Mouse (Mus musculus) liver, embryonic 15.5 days (tissue): ENCODE measurements at regions not wholly inside any gene's neighbourhood (a gene's known extent, or its start where the extent isn't known, plus 50 kb on each side); places are given as distances from the start of the nearest gene placed in this dataset.

Source experiments
- ATAC-seq: fragments of 200-750 bp; cut with Nextera tagmentation; 2 replicates; pipeline ENCODE4 v1.8.0; 2017; ENCODE audit warnings: moderate number of reproducible peaks, mild to moderate bottlenecking, moderate library complexity; ENCODE audit not compliant: insufficient read depth
- H3K27ac ChIP-seq: fragments of 300-500 bp; sonication (generic); replicated peaks from 2 replicates; pipeline ENCODE4 v1.5.1; 2015; ENCODE audit warnings: mild to moderate bottlenecking, inconsistent platforms
- H3K27me3 ChIP-seq: fragments of 300-500 bp; sonication (generic); 2 replicates; pipeline ENCODE4 v1.6.1; 2015; ENCODE audit warnings: mild to moderate bottlenecking, inconsistent platforms
- H3K36me3 ChIP-seq: fragments of 300-500 bp; sonication (generic); replicated peaks from 2 replicates; pipeline ENCODE4 v1.6.1; 2015; ENCODE audit warnings: moderate library complexity, mild to moderate bottlenecking, inconsistent platforms
- H3K4me1 ChIP-seq: fragments of 300-500 bp; sonication (generic); replicated peaks from 2 replicates; pipeline ENCODE4 v1.6.1; 2015; ENCODE audit warnings: inconsistent platforms
- H3K4me2 ChIP-seq: fragments of 300-500 bp; sonication (generic); 2 replicates; pipeline ENCODE4 v1.6.1; 2015; ENCODE audit warnings: moderate library complexity, mild to moderate bottlenecking, inconsistent platforms
- H3K4me3 ChIP-seq: fragments of 300-500 bp; sonication (generic); replicated peaks from 2 replicates; pipeline ENCODE4 v1.5.1; 2015; ENCODE audit warnings: mild to moderate bottlenecking, inconsistent platforms
- H3K9ac ChIP-seq: fragments of 300-500 bp; sonication (generic); 2 replicates; pipeline ENCODE4 v1.6.1; 2015; ENCODE audit warnings: moderate library complexity, mild to moderate bottlenecking, inconsistent platforms
- H3K9me3 ChIP-seq: fragments of 300-500 bp; sonication (generic); replicated peaks from 2 replicates; pipeline ENCODE4 v1.6.1; 2016; ENCODE audit warnings: inconsistent platforms
- WGBS: fragments of 180-500 bp; shearing (Covaris S2); methylation state at CpG from one replicate; pipeline ENCODE4 v1.1.7; 2015; ENCODE audit warnings: mixed read lengths; ENCODE audit not compliant: insufficient replicate concordance; 5-methylcytosine and 5-hydroxymethylcytosine counted together

GRCm38 (mm10) chr9:120818726-120819317 lies 110.2 kb upstream of the Ctnnb1 start:
- Histone ChIP-seq H3K9ac (no peak overlapping the region), H3K27me3 (no peaks in the 10 kb centered on the region), H3K36me3 (no peaks in the 10 kb centered on the region), H3K4me3 (no peak overlapping the region), H3K4me1 (no peaks in the 10 kb centered on the region), H3K4me2 (no peak overlapping the region), H3K9me3 (no peaks in the 10 kb centered on the region), H3K27ac (no peak overlapping the region)
- 79% methylated on average over 22 of the region's 22 CpGs for WGBS
- ATAC-seq: no peak

- Histone ChIP-seq H3K4me3 (no peak overlapping the region), H3K27me3 (no peaks in the 10 kb centered on the region), H3K9ac (no peak overlapping the region), H3K27ac (no peak overlapping the region), H3K4me2 (no peak overlapping the region), H3K4me1 (no peaks in the 10 kb centered on the region), H3K36me3 (no peaks in the 10 kb centered on the region), H3K9me3 (no peaks in the 10 kb centered on the region)
- ATAC-seq: no peak
- 52% methylated on average over 6 of the region's 6 CpGs for WGBS
These were observed 108.1 kb upstream of the Ctnnb1 start for GRCm38 (mm10) chr9:120820892-120821291.

GRCm38 (mm10) chr9:120823397-120823796 lies 105.6 kb upstream of the Ctnnb1 start:
- Histone ChIP-seq H3K9ac (no peak overlapping the region), H3K27me3 (no peaks in the 10 kb centered on the region), H3K27ac (no peak overlapping the region), H3K4me3 (no peak overlapping the region), H3K9me3 (no peaks in the 10 kb centered on the region), H3K4me2 (no peak overlapping the region), H3K4me1 (no peaks in the 10 kb centered on the region), H3K36me3 (no peaks in the 10 kb centered on the region)
- WGBS: 69% methylated on average over 6 of the region's 6 CpGs
- ATAC-seq: no peak

GRCm38 (mm10) chr9:120826266-120826665 lies 102.8 kb upstream of the Ctnnb1 start:
- H3K4me2 ChIP-seq: no peak overlapping the region
- 0 out of 2 replicates have a peak, but pooled peaks have one; percentile 25 for ATAC-seq
- H3K27ac ChIP-seq: no peak overlapping the region
- no peak overlapping the region for H3K4me3 ChIP-seq
- WGBS: 8% methylated on average over 4 of the region's 4 CpGs
- H3K27me3 ChIP-seq: no peaks in the 10 kb centered on the region
- H3K4me1 ChIP-seq: no peaks in the 10 kb centered on the region
- no peak overlapping the region for H3K9ac ChIP-seq
- H3K9me3 ChIP-seq: no peaks in the 10 kb centered on the region
- H3K36me3 ChIP-seq: no peaks in the 10 kb centered on the region

GRCm38 (mm10) chr9:120830526-120830925 lies 98.5 kb upstream of the Ctnnb1 start:
- Histone ChIP-seq H3K4me1 (no peaks in the 10 kb centered on the region), H3K4me3 (no peak overlapping the region), H3K4me2 (no peak overlapping the region), H3K9ac (no peak overlapping the region), H3K36me3 (no peaks in the 10 kb centered on the region), H3K27me3 (no peaks in the 10 kb centered on the region), H3K9me3 (no peaks in the 10 kb centered on the region), H3K27ac (no peak overlapping the region)
- 57% methylated on average over 5 of the region's 5 CpGs for WGBS
- ATAC-seq: no peak

GRCm38 (mm10) chr9:120834166-120834565 lies 94.8 kb upstream of the Ctnnb1 start:
- WGBS: 53% methylated on average over 9 of the region's 9 CpGs
- no peak for ATAC-seq

GRCm38 (mm10) chr9:120835621-120836020 lies 93.4 kb upstream of the Ctnnb1 start:
- Histone ChIP-seq H3K9ac (no peak overlapping the region), H3K27me3 (no peaks in the 10 kb centered on the region), H3K4me3 (no peak overlapping the region), H3K36me3 (no peaks in the 10 kb centered on the region), H3K4me2 (no peak overlapping the region), H3K27ac (no peak overlapping the region), H3K4me1 (no peaks in the 10 kb centered on the region), H3K9me3 (no peaks in the 10 kb centered on the region)
- 74% methylated on average over 4 of the region's 4 CpGs for WGBS
- ATAC-seq: no peak

More at GRCm38 (mm10) chr9:120834166-120834565, 94.8 kb upstream of the Ctnnb1 start:
- Histone ChIP-seq H3K9ac (no peak overlapping the region), H3K4me1 (no peaks in the 10 kb centered on the region), H3K36me3 (no peaks in the 10 kb centered on the region), H3K4me2 (no peak overlapping the region), H3K9me3 (no peaks in the 10 kb centered on the region), H3K27me3 (no peaks in the 10 kb centered on the region), H3K27ac (no peak overlapping the region), H3K4me3 (no peak overlapping the region)

GRCm38 (mm10) chr9:120837431-120838150 lies 91.4 kb upstream of the Ctnnb1 start:
- no peak overlapping the region for H3K4me3 ChIP-seq
- ATAC-seq: no peak
- no peaks in the 10 kb centered on the region for H3K27me3 ChIP-seq
- H3K9me3 ChIP-seq: no peaks in the 10 kb centered on the region
- H3K4me1 ChIP-seq: no peaks in the 10 kb centered on the region
- no peak overlapping the region for H3K9ac ChIP-seq
- 69% methylated on average over 8 of the region's 8 CpGs for WGBS
- H3K27ac ChIP-seq: no peak overlapping the region
- H3K36me3 ChIP-seq: no peaks in the 10 kb centered on the region
- no peak overlapping the region for H3K4me2 ChIP-seq

- no peaks in the 10 kb centered on the region for H3K36me3 ChIP-seq
- H3K27ac ChIP-seq: no peak overlapping the region
- ATAC-seq: no peak
- no peaks in the 10 kb centered on the region for H3K4me1 ChIP-seq
- H3K9me3 ChIP-seq: no peaks in the 10 kb centered on the region
- WGBS: 53% methylated on average over 8 of the region's 8 CpGs
- H3K4me3 ChIP-seq: no peak overlapping the region
- H3K27me3 ChIP-seq: no peaks in the 10 kb centered on the region
- H3K4me2 ChIP-seq: no peak overlapping the region
- H3K9ac ChIP-seq: no peak overlapping the region
These were observed 85.3 kb upstream of the Ctnnb1 start for GRCm38 (mm10) chr9:120843753-120844152.

- Histone ChIP-seq H3K36me3 (no peaks in the 10 kb centered on the region), H3K27ac (no peak overlapping the region), H3K9ac (no peak overlapping the region), H3K9me3 (no peaks in the 10 kb centered on the region), H3K4me2 (no peak overlapping the region), H3K4me3 (no peak overlapping the region), H3K4me1 (no peaks in the 10 kb centered on the region), H3K27me3 (no peaks in the 10 kb centered on the region)
- ATAC-seq: no peak
- 66% methylated on average over 10 of the region's 10 CpGs for WGBS
These were observed 83.5 kb upstream of the Ctnnb1 start for GRCm38 (mm10) chr9:120845538-120845937.

- Histone ChIP-seq H3K4me3 (no peak overlapping the region), H3K27ac (no peak overlapping the region), H3K9me3 (no peaks in the 10 kb centered on the region), H3K9ac (no peak overlapping the region), H3K27me3 (no peaks in the 10 kb centered on the region), H3K4me1 (no peaks in the 10 kb centered on the region), H3K36me3 (no peaks in the 10 kb centered on the region), H3K4me2 (no peak overlapping the region)
- no peak for ATAC-seq
- WGBS: 57% methylated on average over 5 of the region's 5 CpGs
These were observed 81.4 kb upstream of the Ctnnb1 start for GRCm38 (mm10) chr9:120847649-120848048.

GRCm38 (mm10) chr9:120848962-120849361 lies 80.1 kb upstream of the Ctnnb1 start:
- no peak overlapping the region for H3K4me2 ChIP-seq
- ATAC-seq: no peak
- no peaks in the 10 kb centered on the region for H3K4me1 ChIP-seq
- no peaks in the 10 kb centered on the region for H3K36me3 ChIP-seq
- no peaks in the 10 kb centered on the region for H3K27me3 ChIP-seq
- no peak overlapping the region for H3K27ac ChIP-seq
- H3K9me3 ChIP-seq: no peaks in the 10 kb centered on the region
- 49% methylated on average over 2 of the region's 2 CpGs for WGBS
- no peak overlapping the region for H3K9ac ChIP-seq
- H3K4me3 ChIP-seq: no peak overlapping the region
